Mouse (Mus musculus) small intestine, adult 2 months (tissue): Measurements from ENCODE around the gene Aebp2. TPM values are rescaled to one million over a fixed set of nuclear protein-coding genes. Genes with fewer than 3 reads are reported as not detected.
A peak's percentile ranks its signal among the peaks of the same experiment; 100 is the strongest.

Experiments
- H3K27ac ChIP-seq: fragments of 200-500 bp; 2 replicates; pipeline ENCODE4 v1.5.1; 2012; ENCODE audit warnings: low read depth, low read length, control low read depth, inconsistent platforms; ENCODE audit not compliant: insufficient read depth
- H3K27me3 ChIP-seq: fragments of 200-500 bp; 2 replicates; pipeline ENCODE4 v1.6.1; 2012; ENCODE audit warnings: mild to moderate bottlenecking, moderate library complexity, low read length, inconsistent platforms; ENCODE audit not compliant: control insufficient read depth, insufficient read depth
- H3K36me3 ChIP-seq: fragments of 200-500 bp; 2 replicates; pipeline ENCODE4 v1.6.1; 2012; ENCODE audit warnings: mild to moderate bottlenecking, low read length, control low read depth, inconsistent platforms; ENCODE audit not compliant: control insufficient read depth, insufficient read depth
- H3K4me1 ChIP-seq: fragments of 200-500 bp; 2 replicates; pipeline ENCODE4 v1.6.1; 2012; ENCODE audit warnings: low read length, inconsistent platforms, mixed read lengths; ENCODE audit not compliant: control insufficient read depth, insufficient read depth, insufficient read length
- H3K4me3 ChIP-seq: fragments of 200-500 bp; 2 replicates; pipeline ENCODE4 v1.5.1; 2012; ENCODE audit warnings: low read depth, mild to moderate bottlenecking, control low read depth, inconsistent platforms, low read length, moderate library complexity
- CTCF ChIP-seq: fragments of 200-500 bp; IDR thresholded peaks from 2 replicates; pipeline ENCODE4 v1.5.1; 2012; ENCODE audit warnings: low read depth, mild to moderate bottlenecking, control low read depth, inconsistent platforms, low read length, moderate library complexity, mixed read lengths; ENCODE audit not compliant: insufficient replicate concordance, insufficient read length; ENCODE audit errors: extremely low read depth
- POLR2A ChIP-seq: fragments of 200-500 bp; IDR thresholded peaks from 2 replicates; pipeline ENCODE4 v1.6.1; 2012; ENCODE audit warnings: low read depth, mild to moderate bottlenecking, control low read depth, inconsistent platforms, low read length, moderate library complexity
- WGBS: fragments of 180-500 bp; shearing (Covaris S2); methylation state at CpG from one replicate; pipeline ENCODE4 v1.1.7; 2018; 5-methylcytosine and 5-hydroxymethylcytosine counted together
- polyA plus RNA-seq: library from polyadenylated mRNA; depleted of rRNA; stranded (reverse); fragments of >200 nt; gene quantifications from 2 replicates; pipeline ENCODE4 v1.2.3, GENCODE M21; 2012

The Aebp2 gene
- polyA plus RNA-seq, 1 experiment: 28.4 TPM

- 71% methylated on average over 13 of the region's 13 CpGs for WGBS
Observed at GRCm38 (mm10) chr6:140620531-140621349, 1.7 kb upstream of the Aebp2 start.

GRCm38 (mm10) chr6:140621622-140622021 is 841 bp upstream of the Aebp2 start:
- TF ChIP-seq POLR2A (no peak), CTCF (no peak)
- H3K4me3 ChIP-seq: no peak overlapping the region
- no peak overlapping the region for H3K27ac ChIP-seq
- H3K4me1 ChIP-seq: peaks cover 4% of the 10 kb centered on the region; the same call in 1 of the 2 replicates
- H3K36me3 ChIP-seq: no peaks in the 10 kb centered on the region
- WGBS: 92% methylated on average over 1 of the region's 1 CpGs
- H3K27me3 ChIP-seq: no peaks in the 10 kb centered on the region

More at GRCm38 (mm10) chr6:140620531-140621349, 1.7 kb upstream of the Aebp2 start:
- no peak overlapping the region for H3K4me3 ChIP-seq
- TF ChIP-seq POLR2A (no peak), CTCF (no peak)
- H3K27me3 ChIP-seq: no peaks in the 10 kb centered on the region
- no peak overlapping the region for H3K27ac ChIP-seq
- H3K4me1 ChIP-seq: peaks cover 4% of the 10 kb centered on the region; the same call in 1 of the 2 replicates
- H3K36me3 ChIP-seq: no peaks in the 10 kb centered on the region

- under 1% methylated on average over 99 of the region's 117 CpGs for WGBS
- H3K36me3 ChIP-seq: no peaks in the 10 kb centered on the region
- peak overlapping the region; percentile 90 for H3K4me3 ChIP-seq
- no peaks in the 10 kb centered on the region for H3K27me3 ChIP-seq
- peaks cover 9% of the 10 kb centered on the region; the same call in 1 of the 2 replicates for H3K4me1 ChIP-seq
- TF ChIP-seq POLR2A (peak; percentile 28; the same call in 1 of the 2 replicates), CTCF (no peak)
- peak overlapping the region; percentile 82 for H3K27ac ChIP-seq
Observed at GRCm38 (mm10) chr6:140623226-140624095, 998 bp downstream of the Aebp2 start.

DNA sequence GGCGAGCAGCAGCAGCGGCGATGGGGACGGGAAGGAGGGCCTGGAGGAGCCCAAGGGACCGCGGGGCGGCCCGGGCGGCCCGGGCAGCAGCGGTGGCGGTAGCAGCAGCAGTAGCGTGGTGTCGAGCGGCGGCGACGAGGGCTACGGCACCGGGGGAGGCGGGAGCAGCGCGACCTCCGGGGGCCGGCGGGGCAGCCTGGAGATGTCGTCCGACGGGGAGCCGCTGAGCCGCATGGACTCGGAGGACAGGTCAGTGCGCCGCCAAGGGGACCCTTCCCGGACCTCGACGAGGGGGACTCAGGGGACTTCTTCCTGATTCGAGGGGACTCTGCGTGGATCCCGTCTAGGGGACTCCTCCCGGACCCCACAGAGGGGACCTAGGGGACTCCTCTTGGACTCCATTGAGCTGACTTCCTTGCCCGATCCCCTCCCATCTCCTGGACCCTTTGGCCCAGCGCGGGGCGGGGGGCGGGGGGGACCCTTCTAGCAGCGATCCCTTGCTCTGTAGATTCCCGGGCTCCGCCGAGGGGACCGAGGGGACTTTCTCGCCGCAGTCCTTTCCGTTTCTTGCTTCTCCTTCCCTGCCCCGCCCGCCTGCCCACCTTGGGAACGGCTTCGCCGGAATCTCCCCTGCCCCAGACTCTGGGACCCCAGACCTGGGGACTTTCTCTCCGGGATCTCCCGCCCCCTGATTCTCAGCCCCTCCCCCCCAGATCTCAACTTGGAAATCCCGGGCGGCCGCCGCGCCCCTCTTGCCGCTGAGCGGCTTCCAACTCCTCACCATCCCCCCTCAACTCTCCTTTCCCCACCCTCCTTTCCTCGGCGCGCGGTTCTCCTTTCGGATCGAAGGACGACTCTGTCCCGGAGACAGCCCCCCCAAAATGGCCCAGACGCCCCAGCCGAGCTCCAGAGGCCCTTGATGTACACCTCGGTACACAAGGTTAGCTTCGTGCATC is 1.9 kb downstream of the Aebp2 start:
- peaks cover 9% of the 10 kb centered on the region; the same call in 1 of the 2 replicates for H3K4me1 ChIP-seq

GRCm38 (mm10) chr6:140629176-140629859 is 6.9 kb downstream of the Aebp2 start:
- H3K4me3 ChIP-seq: no peak overlapping the region
- H3K4me1 ChIP-seq: peaks cover 7% of the 10 kb centered on the region; the same call in 1 of the 2 replicates
- TF ChIP-seq POLR2A (no peak), CTCF (no peak)
- H3K36me3 ChIP-seq: peaks cover 3% of the 10 kb centered on the region
- WGBS: 86% methylated on average over 4 of the region's 4 CpGs
- no peaks in the 10 kb centered on the region for H3K27me3 ChIP-seq
- H3K27ac ChIP-seq: no peak overlapping the region

More for the DNA sequence above, 1.9 kb downstream of the Aebp2 start:
- H3K36me3 ChIP-seq: no peaks in the 10 kb centered on the region
- TF ChIP-seq CTCF (no peak), POLR2A (no peak)
- H3K27me3 ChIP-seq: no peaks in the 10 kb centered on the region
- H3K27ac ChIP-seq: peak overlapping the region; percentile 82
- peak overlapping the region; percentile 90 for H3K4me3 ChIP-seq
- 1% methylated on average over 76 of the region's 80 CpGs for WGBS

GRCm38 (mm10) chr6:140630306-140630705 is 7.8 kb downstream of the Aebp2 start:
- Histone ChIP-seq H3K27me3 (no peaks in the 10 kb centered on the region), H3K36me3 (peaks cover 7% of the 10 kb centered on the region), H3K4me3 (no peak overlapping the region), H3K27ac (no peak overlapping the region), H3K4me1 (peaks cover 7% of the 10 kb centered on the region; the same call in 1 of the 2 replicates)
- TF ChIP-seq CTCF (no peak), POLR2A (no peak)
- WGBS: 60% methylated on average over 4 of the region's 4 CpGs
